Mouse (Mus musculus) right cerebral cortex, postnatal 14 days (tissue): ENCODE data around the gene Srxn1.
A peak's percentile ranks its signal among the peaks of the same experiment; 100 is the strongest.

Source experiments
- DNase-seq: peaks from one replicate; pipeline ENCODE4 v3.0.0; 2022

The Srxn1 gene

GRCm38 (mm10) chr2:152128597-152128996, 23.3 kb downstream of the Srxn1 start:
- no peak for DNase-seq

- no peak for DNase-seq
Observed at GRCm38 (mm10) chr2:152129778-152130177, 24.5 kb downstream of the Srxn1 start.

- DNase-seq: no peak
Observed at GRCm38 (mm10) chr2:152132016-152132415, 26.7 kb downstream of the Srxn1 start.

DNA sequence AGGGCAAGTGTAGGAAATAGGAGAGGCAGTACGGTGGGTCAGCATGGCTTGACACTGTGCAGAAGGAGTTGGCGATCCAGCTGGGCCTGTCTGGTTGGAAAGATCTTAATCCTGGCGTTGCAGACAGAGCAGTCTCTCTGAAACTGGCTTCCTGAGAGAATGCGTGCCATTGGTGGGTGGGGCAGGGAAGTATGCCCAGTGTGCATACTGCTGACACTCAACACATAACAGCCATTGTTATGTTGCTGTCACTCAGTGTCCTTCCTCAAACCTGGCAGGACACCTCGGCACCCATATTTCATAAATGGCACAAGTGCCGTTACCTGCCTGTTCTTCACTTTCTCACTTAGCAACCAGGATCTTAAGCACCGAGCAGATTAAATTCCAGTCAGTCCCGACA, 27.4 kb downstream of the Srxn1 start:
- no peak for DNase-seq

- DNase-seq: no peak
Observed at GRCm38 (mm10) chr2:152139191-152139987, 34.1 kb downstream of the Srxn1 start.

DNA sequence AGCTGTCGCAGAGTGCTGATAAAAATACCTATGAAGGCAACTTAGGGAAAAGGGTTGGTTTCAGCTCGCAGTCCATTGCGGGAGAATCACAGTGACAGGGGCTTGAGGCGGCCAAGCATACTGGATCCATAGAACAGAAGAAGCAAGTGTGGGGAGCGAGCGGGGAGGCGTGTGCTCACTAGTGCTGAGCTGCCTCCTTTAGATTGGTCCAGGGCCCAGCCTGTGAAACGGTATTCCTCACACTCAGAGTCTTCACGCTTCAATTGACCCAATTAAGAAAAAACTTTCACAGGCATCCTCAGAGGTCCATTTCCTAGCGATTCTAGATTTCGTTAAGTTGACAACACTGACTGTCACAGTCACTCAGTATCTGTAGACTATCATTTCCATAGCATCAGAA, 35.6 kb downstream of the Srxn1 start:
- DNase-seq: no peak

GRCm38 (mm10) chr2:152141491-152141890, 36.2 kb downstream of the Srxn1 start:
- no peak for DNase-seq

- no peak for DNase-seq
Observed at GRCm38 (mm10) chr2:152142046-152142445, 36.7 kb downstream of the Srxn1 start.

DNA sequence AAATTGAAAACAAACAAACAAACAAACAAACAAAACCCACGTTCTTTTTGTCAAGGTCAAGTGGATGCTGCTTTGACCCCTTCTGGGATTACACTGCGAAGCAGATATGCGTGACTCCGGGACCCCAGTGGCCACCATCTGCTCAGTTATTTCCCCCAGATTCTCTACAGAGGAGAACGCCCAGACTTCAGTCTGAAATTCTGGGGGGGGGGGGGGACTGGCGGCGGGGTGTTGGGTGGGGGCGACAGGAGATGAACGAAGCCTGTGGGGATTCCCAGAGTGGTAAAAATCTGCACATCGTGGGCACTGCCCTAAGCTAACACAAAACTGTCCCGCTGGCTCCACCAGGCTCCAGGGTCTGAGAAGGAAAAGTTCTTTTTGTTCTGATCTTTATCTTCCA, 37.3 kb downstream of the Srxn1 start:
- DNase-seq: no peak

DNA sequence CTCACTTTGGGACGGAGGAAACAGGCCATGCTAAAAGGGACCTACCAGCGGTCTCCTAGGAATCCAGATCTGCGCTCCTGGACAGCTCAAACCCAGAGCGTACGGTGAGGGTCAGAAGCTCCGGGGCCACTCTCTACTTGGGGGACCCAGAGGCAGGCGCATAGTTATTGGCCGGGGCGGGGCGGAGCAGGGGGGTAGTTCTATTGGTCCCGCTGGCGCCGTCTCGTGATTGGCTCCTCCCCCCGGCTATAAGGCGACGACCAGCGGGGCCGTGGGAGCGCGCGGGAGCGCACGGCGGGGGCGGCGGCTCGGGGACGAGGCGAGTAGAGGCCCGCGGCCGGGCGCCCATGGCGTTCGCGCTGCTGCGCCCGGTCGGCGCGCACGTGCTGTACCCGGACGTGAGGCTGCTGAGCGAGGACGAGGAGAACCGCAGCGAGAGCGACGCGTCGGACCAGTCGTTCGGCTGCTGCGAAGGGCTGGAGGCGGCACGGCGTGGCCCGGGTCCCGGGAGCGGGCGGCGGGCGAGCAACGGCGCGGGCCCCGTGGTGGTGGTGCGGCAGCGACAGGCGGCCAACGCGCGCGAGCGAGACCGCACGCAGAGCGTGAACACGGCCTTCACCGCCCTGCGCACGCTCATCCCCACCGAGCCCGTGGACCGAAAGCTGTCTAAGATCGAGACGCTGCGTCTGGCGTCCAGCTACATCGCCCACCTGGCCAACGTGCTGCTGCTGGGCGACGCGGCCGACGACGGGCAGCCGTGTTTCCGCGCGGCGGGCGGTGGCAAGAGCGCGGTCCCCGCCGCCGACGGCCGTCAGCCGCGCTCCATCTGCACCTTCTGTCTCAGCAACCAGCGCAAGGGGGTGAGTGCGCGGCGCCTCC, 38.2 kb downstream of the Srxn1 start, which contains the start of gene Tcf15:
Gene Tcf15 (plus strand): TSS at position 283 of the 879 bp plus-strand sequence.
- DNase-seq: peak; percentile 15

DNA sequence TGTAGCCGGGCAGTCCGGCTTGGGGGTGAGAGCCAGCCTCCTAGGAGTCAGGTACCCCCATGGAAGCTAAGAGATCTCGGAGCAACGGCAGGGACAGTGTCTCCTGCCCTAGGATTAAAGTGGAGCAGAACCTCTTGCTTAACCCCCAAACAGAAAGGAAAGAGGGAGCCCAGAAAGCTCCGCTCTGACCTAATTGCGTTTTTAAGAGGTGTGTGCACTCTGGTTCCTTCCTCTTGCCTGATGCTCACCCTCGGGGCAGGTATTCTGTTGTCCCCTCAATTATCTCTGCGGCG, 38.8 kb downstream of the Srxn1 start:
- DNase-seq: no peak

DNA sequence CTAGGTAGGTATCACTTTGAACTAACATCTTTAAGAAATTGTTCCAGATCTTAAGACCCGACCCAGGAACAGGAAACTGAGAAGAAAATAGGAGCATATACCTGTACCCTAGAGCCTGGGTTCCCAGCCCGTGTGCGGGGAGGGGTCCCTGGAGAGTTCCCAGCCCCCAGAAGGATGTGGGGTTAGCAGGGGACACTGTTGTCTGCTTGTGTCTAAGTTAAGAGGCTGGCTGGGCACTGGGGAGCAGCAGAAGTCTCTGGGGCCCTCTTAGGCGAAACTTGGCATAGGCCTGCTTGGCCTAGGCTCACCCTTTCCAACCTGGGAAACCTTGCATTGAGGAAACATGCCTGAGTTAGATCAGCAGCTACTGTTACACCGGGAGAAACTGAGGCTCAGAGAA, 39.2 kb downstream of the Srxn1 start:
- DNase-seq: no peak

- DNase-seq: no peak
Observed at GRCm38 (mm10) chr2:152145711-152146110, 40.4 kb downstream of the Srxn1 start.

DNA sequence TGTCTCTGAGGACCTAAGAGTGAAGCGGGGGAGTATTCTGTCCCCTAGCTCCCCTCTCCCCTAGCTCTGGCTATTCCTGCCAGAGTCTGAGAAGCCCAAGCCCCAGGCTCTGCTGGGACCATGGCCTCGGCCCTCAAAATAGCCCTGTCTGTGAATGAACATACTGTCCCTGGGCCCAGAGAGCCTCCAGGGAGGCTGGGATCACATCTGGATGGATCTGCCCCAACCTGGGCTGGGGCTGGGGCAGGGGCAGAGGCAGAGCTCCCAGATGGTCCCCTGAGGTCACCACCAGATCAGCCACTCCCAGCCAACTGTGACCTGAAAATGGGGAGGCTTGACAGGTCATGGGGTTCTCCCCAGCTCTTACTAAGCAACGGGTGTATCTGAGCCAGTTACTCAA, 41.8 kb downstream of the Srxn1 start:
- no peak for DNase-seq

DNA sequence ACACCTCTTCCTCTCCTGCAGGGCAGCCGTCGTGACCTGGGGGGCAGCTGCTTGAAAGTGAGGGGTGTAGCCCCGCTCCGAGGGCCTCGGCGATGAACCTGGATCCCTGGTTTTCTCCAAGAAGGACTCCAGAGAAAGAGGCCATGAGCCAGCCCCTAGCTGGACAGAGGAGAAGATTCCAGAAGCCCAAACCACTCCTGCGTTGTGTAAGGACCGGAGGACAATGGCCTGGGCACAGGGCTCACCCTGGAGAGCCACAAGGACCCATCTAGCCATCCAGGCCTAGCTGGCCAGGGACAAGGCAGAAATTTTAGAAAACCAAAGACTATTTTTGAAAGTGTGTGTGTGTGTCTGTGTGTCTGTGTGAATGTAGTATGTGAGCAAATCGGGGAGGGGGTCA, 43.4 kb downstream of the Srxn1 start:
- no peak for DNase-seq

GRCm38 (mm10) chr2:152149891-152150290, 44.6 kb downstream of the Srxn1 start:
- no peak for DNase-seq

DNA sequence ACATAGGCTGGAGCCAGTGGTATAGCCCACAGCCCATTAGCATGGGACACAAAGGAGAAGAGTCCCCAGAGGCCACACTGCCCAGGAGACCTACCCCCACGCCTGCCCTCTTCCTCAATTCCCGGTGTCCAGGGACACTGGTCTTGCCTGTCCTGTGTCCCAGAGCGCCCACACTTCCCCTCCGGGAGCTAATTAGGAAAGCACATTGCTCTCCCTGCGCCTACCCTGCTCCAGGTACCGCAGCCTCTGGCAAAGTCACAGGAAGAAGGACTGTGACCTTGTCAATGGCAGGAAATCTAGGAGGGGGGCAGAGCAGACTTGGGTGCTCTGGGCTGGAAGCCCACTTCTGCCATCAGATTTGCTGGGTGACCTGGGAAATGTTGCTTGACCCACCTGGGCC, 45.1 kb downstream of the Srxn1 start:
- DNase-seq: no peak

GRCm38 (mm10) chr2:152153361-152153760, 48.0 kb downstream of the Srxn1 start:
- no peak for DNase-seq

- no peak for DNase-seq
Observed at GRCm38 (mm10) chr2:152155414-152156208, 50.3 kb downstream of the Srxn1 start.

- DNase-seq: no peak
Observed at GRCm38 (mm10) chr2:152156471-152156870, 51.2 kb downstream of the Srxn1 start.

DNA sequence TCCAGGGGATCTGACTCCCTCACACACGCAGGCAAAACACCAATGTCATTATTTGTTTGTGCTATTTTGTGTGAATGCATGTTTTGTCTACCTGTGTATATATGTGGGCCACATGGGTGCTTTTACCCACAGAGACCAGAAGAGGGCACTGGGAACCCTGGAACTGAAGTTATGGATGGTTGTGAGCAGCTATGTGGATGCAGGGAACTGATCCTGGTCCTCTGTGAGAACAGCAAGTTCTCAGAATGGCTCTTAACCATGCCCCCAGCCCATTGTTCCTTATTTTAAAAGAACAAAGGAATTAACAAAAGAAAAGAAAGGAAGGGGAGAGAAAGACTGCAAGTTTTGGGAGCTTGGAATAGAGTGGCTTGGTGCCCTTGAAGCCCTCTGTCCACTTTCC, 54.2 kb downstream of the Srxn1 start:
- DNase-seq: no peak
